Mouse (Mus musculus): ENCODE measurements at regions not wholly inside any gene's neighbourhood (a gene's known extent, or its start where the extent isn't known, plus 50 kb on each side); places are given as distances from the start of the nearest gene placed in this dataset.

- DNase-seq (ENCODE audit: low spot score) = peak; percentile 15
Observed at GRCm38 (mm10) chr13:42244240-42245086, 56.8 kb upstream of the Edn1 start.

GRCm38 (mm10) chr13:42245753-42246409, 55.4 kb upstream of the Edn1 start:
- peak; percentile 20 for DNase-seq (ENCODE audit: low spot score)

All from T-cell, adult 2 months (primary cell).